Mouse (Mus musculus): Measurements from ENCODE around the gene Arhgef7.

Gene Arhgef7

DNA sequence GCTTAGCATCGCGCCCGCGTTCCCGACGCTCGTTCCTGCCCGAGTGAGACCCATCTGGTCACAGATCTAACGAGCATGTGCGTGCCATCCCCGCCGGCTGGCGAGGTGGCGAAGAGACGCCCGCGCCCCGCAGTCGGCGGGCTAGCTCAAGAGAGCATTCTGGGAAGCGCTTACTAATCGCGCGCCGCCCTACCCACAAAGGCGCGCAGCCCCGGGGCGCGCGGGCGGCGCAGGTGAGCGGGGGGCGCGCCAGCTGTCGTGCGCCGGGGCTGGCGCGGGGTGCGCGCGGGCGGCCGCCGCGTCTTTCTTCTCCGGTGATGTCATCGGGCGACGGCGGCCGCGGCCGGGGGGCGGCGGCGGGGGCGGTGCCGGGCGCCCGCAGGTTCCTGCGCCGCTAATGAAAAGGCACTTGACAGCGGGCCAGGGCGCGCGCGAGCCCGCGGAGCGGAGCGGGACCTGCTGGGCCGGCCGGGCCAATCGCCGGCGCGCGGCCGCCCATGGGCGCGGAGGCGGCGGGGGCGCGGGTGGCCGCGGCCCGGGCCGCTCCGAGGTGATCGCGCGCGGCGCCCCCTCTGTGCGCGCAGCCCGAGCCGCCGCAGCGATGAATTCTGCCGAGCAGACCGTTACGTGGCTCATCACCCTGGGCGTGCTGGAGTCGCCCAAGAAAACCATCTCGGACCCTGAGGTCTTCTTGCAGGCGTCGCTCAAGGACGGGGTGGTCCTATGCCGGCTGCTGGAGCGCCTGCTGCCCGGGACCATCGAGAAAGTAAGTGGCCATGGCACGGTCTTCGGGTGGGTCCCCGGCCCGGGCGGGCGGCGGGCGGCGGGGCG lies at the start of gene Arhgef7:
Gene Arhgef7, plus strand, starts transcription at position 71 of the 831 bp plus-strand sequence.
- peak; percentile 71 for DNase-seq

- DNase-seq = no peak
Measured at GRCm38 (mm10) chr8:11684558-11684957, 43.0 kb upstream of the Arhgef7 start.

DNA sequence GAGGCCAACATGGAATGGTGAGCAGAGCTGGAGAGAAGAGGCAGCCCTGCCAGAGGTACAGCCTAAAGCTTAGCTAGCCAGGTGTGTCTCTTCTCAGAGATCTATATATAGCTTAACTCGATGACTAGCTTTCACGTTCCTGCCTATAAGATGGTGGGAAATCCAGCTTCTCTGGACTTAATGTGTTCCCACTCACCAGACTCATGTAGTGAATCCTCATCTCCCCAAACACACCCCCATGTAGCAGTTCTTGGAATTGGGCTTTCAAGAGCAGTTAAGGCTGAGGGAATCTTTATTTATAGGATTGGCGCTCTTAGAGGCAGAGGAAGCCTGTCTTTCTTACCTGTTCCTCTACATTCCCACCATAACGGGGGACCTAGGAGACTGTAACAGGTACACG lies 40.3 kb upstream of the Arhgef7 start:
- no peak for DNase-seq

GRCm38 (mm10) chr8:11689945-11690344 lies 37.6 kb upstream of the Arhgef7 start:
- no peak for DNase-seq

DNA sequence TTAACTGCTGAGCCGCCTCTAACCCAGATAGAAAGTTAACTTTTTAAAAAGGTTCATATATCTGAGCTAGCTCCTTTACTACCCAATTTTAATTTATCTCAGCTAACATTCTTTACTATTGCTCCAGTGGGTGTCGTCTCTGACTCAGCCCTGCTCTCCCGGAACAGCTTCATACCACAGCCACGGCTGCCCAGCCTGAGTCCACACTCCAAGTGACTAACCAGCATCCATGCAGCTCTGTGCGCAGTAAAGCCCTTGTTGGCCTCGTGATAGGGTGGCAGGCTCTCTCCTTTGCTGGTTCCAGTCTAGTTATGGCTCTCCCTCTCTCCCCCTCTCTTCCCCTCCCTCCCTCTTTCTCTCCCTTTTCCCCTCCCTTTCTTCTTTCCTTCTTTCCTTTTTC lies 36.2 kb upstream of the Arhgef7 start:
- DNase-seq = no peak

DNA sequence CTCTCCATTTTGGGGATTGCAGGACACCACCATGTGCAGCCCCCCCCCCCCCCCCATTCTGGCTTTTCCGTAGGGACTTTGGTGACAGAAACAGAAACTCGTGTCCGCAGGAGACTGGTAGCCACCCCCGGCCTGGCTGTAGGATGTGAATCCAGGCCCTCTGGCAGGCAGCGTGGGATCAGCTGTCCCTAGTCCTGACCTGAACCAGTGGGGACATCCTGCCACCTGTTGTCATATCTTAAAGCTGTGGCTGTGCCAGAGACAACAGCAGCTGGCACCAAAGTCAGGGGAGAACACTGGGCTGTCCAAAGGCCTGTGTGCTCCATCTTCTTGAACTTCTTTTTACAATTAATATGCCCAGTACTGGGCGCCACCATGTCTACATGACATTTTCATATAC lies 35.8 kb upstream of the Arhgef7 start:
- no peak for DNase-seq

DNA sequence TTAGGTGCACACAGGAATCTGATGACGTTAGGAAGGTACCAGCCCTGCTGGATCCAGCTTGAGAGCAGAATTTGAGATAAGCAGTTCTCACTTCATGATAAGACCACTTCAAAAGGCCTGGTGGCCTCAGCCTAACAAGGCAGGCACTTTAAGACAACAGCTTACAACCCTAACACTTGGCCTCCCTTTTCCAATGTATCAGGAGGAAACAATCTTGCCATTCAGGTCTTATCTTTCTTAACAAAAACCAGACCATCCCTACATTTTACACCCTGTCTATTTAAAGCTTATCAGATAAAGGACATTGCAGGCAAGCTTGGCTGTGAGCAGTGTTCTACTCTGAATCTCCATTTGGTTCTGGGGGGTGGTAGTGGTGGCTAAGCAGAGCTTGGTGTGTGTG lies 35.1 kb upstream of the Arhgef7 start:
- DNase-seq = no peak

DNA sequence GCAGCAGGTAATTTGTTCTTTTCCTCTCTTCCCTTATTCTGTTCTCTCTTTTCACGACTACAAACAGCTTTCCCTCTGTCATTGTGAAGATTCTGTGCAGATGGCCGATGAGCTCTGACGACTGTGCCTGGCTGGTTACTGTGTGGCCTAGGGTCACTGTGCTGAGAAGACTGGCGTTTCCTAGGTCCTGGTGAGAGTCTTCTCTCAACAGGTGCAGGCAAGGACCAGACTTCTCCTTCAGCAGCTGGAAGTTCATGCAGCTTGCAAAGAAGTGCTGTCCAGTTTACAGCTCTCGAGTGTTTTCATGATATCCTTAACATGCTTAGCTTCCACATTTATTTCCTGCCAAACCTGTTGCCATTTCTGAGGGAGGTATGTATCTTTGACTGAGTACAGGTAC lies 33.5 kb upstream of the Arhgef7 start:
- no peak for DNase-seq

DNA sequence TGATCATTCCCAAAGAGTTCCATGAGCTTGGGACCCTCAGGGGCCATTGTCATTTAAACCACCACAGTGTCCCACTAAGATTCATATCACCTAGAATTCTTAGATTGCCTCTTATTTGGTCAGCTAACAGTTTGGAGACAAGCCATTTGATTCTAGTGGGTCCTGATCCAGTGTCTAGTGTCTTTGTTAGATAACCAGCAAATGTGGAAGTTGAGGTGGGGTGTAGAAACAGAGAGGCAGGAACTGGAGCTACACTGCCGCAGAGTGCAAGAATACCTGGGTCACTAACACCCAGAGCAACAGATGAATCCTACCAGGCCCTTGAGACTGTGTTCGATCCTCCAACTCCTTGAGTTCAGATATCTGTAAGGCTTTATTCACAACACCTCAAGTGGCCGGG lies 31.3 kb upstream of the Arhgef7 start:
- DNase-seq = no peak

DNA sequence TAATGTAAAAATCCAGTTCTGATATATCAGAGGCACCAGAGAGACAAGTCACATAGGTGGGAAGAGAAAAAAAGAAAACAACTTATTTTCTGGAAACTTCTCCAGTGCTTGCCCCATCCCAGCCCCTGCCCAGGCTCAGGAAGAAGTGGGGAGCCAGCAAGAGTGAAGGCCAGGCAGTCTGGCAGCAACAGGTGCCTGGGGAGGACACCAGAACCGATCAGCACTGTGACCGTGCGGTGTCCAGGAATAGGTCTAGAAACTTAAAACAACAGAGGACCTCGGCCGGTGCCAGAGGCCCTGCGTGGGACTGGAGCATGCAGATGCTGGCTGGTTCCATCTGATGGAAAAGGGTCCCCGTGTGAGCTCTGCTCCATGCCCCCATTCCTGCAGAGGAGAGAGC lies 30.1 kb upstream of the Arhgef7 start:
- no peak for DNase-seq

GRCm38 (mm10) chr8:11699442-11700001 lies 28.0 kb upstream of the Arhgef7 start:
- no peak for DNase-seq

GRCm38 (mm10) chr8:11700060-11701032 lies 27.2 kb upstream of the Arhgef7 start:
- DNase-seq = peak; percentile 85

- no peak for DNase-seq
Measured at GRCm38 (mm10) chr8:11701033-11701362, 26.5 kb upstream of the Arhgef7 start, which contains the start of gene 1700016D06Rik. TSS of gene 1700016D06Rik (minus strand) at chr8:11701063.

DNA sequence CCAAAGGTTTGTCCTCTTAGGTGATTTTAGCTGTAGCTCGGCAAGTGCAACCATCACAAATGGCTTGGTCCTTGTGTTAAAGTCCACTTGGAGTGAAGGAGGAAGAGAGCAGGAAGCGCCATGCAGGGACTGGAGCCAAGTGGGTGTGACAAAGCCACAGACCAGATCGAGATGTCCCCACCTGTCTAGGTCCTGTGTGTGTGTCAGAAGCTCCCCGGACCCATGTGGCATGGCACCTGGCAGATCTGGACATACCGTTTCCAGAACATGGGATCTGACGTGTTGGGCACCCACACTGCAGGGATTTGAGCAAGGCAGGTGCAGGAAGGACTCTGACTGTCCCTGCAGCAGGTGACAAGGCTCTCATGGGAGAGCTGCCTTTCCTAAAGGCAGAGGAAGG lies 26.1 kb upstream of the Arhgef7 start:
- no peak for DNase-seq

- DNase-seq = no peak
Measured at GRCm38 (mm10) chr8:11703789-11704188, 23.7 kb upstream of the Arhgef7 start.

DNA sequence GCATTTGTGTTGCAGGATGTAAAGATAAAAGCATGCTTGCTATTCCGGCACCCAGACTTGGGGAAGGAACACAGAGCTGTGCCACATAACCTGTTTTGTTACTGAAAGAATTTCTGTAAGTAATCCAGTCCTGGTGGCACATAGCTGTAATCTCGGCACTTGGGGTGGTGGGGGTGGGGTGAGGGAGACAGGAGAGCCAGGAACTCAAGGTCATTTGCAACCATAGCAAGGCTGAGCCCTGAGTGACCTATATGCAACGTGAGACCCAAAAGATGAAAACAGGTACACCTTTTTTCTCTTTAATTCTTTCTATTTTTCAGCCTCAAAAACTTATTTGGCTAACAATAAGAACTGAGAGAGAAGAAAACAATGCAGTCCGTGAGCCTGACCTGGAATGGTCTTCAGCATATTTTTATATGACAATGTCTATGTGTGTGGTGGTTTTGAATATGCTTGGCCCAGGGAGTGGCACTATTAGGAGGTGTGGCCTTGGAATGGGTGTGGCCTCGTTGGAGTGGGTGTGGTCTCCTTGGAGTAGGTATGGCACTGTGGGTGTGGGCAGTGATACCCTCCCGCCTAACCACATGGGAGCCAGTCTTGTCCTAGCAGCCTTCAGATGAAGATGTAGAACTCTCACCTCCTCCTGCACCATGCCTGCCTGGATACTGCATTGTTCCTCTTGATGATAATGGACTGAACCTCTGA lies 22.7 kb upstream of the Arhgef7 start:
- DNase-seq = no peak

DNA sequence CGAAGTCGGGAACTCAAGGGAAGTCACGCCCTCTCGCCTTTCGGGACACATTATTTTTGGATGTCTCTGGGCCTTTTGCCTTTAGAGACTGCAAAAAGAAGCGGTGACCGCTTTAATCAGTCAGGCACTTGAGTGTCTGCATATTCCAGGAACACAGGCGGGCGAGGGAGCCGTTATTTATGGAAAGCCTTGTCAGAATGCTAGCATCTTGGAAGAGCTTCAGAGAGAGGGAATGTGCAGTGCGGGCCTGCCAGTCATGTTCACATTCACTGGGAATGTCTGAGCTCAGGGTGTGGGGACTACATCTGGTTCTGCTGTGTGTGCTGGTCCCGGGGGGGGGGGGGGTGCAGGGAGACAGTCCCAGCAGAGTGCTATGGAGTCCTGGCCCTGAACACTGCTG lies 21.7 kb upstream of the Arhgef7 start:
- peak; percentile 35 for DNase-seq

GRCm38 (mm10) chr8:11707701-11708100 lies 19.8 kb upstream of the Arhgef7 start:
- no peak for DNase-seq

DNA sequence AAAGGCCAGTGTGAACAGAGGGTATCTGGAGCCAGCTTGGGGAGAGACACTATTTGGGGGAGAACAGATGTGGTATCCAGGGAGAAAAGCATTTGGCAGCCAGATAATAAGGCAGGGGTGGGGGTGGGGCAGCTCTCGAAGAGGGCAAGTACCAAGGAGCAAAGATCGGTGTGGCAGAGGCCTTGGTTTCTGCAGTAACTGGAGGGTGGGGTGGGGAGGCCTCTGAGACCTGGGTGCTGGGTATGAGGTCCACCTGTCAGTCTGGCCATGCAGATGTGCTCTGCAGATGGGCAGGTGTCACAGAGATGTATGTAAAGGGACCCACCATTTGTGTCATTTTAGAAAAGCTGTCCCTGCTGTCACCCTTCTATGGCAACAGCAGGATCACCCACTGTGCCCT lies 18.7 kb upstream of the Arhgef7 start:
- peak; percentile 26 for DNase-seq

GRCm38 (mm10) chr8:11709542-11709941 lies 18.0 kb upstream of the Arhgef7 start:
- DNase-seq = no peak

GRCm38 (mm10) chr8:11710415-11710814 lies 17.1 kb upstream of the Arhgef7 start:
- no peak for DNase-seq

GRCm38 (mm10) chr8:11712244-11712643 lies 15.3 kb upstream of the Arhgef7 start:
- no peak for DNase-seq

- DNase-seq = no peak
Measured at GRCm38 (mm10) chr8:11717194-11717593, 10.3 kb upstream of the Arhgef7 start.
